9 mouse cellular contexts compared by ENCODE assay signal in the genomic region with DNA sequence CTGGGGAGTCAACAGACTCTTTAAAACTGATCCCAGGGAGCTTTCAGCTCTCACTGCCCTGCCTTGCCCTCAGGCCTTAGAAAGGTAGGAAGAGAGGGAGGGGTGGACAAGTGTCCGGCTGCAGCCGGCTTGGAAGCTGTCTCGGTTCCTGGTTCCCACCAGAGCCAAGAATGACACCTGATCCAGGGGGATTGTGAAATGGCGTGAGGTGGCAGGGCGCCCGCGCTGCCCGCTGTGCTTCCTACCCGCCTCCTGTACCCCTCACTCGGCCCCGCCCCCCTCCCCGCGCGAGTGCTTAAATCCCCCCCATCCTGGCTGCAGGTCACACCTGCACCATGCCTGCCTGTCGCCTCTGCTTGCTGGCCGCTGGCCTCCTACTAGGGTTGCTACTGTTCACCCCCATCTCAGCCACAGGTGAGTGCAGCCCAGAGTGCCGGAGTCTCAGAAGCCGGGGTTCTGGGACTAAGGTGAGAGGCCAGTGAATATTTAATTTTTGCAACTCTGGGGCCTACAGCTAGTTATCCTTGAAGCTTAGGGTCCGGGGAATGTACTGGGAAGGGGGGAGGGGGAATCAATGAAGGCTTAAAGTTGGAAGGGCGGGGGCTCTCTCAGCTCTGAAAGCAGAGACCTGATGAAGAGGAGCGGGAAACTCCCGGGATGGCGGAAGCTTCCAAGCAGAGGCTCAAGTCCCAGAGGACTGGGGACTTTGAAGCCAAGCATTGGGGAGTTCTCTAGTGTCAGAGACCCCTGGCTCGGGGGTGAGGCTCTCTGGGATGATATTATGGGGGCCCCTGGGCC. TPM values are rescaled to one million over a fixed set of nuclear protein-coding genes. Genes with fewer than 3 reads are reported as not detected.
A peak's percentile ranks its signal among the peaks of the same experiment; 100 is the strongest.
DNase-seq lines count a peak whose midpoint lies in the region; ATAC-seq and TF ChIP-seq lines count a peak whose summit lies in the region.
"Had no signal": no experiment of that assay in that cellular context is flagged by ENCODE, and none has a peak within 500 bp of the region (broad histone marks: within the 10 kb centered on the region; RNA-seq: fewer than 3 reads in every experiment).

A gene (plus strand): TSS at position 23 of the 798 bp plus-strand sequence.

- WGBS in forebrain, embryonic 12.5 days, result 2% methylated on average over 24 of the region's 24 CpGs
- WGBS in kidney, embryonic 16.5 days, result 2% methylated on average over 23 of the region's 24 CpGs

- H3K4me1 ChIP-seq in forebrain, embryonic 12.5 days, result peaks cover 21% of the 10 kb centered on the region
- H3K4me1 ChIP-seq in kidney, embryonic 16.5 days (ENCODE audit: insufficient read depth, low read length), result peaks cover 19% of the 10 kb centered on the region

- ATAC-seq in forebrain, embryonic 12.5 days (ENCODE audit: low FRiP score), result peak; percentile 53; the same call in 1 of the 2 replicates
- ATAC-seq in kidney, embryonic 16.5 days (ENCODE audit: low FRiP score, low TSS enrichment), result peak; percentile 55
- ATAC-seq in monocyte, adult 5-6 weeks (replicated peaks; ENCODE audit: insufficient number of reproducible peaks, low FRiP score, low TSS enrichment, poor library complexity, severe bottlenecking), result no peak

- peak within 1 kb of the TSS; percentile 36 for H3K4me3 ChIP-seq in left cerebral cortex, adult 2 months
- peak within 1 kb of the TSS; percentile 44 for H3K4me3 ChIP-seq in forebrain, embryonic 12.5 days (replicated peaks)
- H3K4me3 ChIP-seq in kidney, embryonic 16.5 days (ENCODE audit: low read length), result peak within 1 kb of the TSS; percentile 57
- H3K4me3 ChIP-seq: myocyte had no signal

- H3K27me3 ChIP-seq in forebrain, embryonic 12.5 days, result peaks cover 16% of the 10 kb centered on the region; the same call in 1 of the 2 replicates
- H3K27me3 ChIP-seq in kidney, embryonic 16.5 days (ENCODE audit: insufficient read depth, low read length), result 0 out of 2 replicates have a peak, but pooled peaks cover 6% of the 10 kb centered on the region

- intact Hi-C loops in left cerebral cortex, adult 2 months (cut with DNase I), result loop anchor here (2.0 to 5.0 kb wide), 2 partner anchors 92 to 145 kb away; no protein-coding TSS in a partner anchor
- intact Hi-C loops in left cerebral cortex, postnatal 36 days (cut with DNase I), result loop anchor here (5.0 kb wide), 1 partner anchor 145 kb away; no protein-coding TSS in a partner anchor

- peak within 1 kb of the TSS; percentile 65 for H3K9ac ChIP-seq in forebrain, embryonic 12.5 days
- H3K9ac ChIP-seq in kidney, embryonic 16.5 days (replicated peaks; ENCODE audit: low read length), result peak within 1 kb of the TSS; percentile 80

- H3K4me2 ChIP-seq in forebrain, embryonic 12.5 days, result peak within 1 kb of the TSS; percentile 91
- peak within 1 kb of the TSS; percentile 85 for H3K4me2 ChIP-seq in kidney, embryonic 16.5 days (replicated peaks; ENCODE audit: low read depth, low read length)

- no peak for TF ChIP-seq CTCF in left cerebral cortex, adult 2 months (IDR thresholded peaks at IDR 0.05)

- no peak for DNase-seq in left cerebral cortex, adult 2 months (ENCODE audit: extremely low spot score in 1 of 2, low spot score in 2 of 2)
- no peak for DNase-seq in left cerebral cortex, adult 9 months (ENCODE audit: low spot score in 2 of 2)
- DNase-seq in lung, postnatal 36 days, result peak; percentile 87
- no peak for DNase-seq in left cerebral cortex, postnatal 36 days (ENCODE audit: low spot score in 2 of 2)
- DNase-seq in adrenal gland, adult 8-10 months, result no peak

- no peaks in the 10 kb centered on the region for H3K9me3 ChIP-seq in forebrain, embryonic 12.5 days
- H3K9me3 ChIP-seq in kidney, embryonic 16.5 days (ENCODE audit: low read length), result peaks cover 6% of the 10 kb centered on the region; the same call in 1 of the 2 replicates

- H3K27ac ChIP-seq in left cerebral cortex, adult 2 months, result no peak within 1 kb of the TSS
- no peak within 1 kb of the TSS for H3K27ac ChIP-seq in forebrain, embryonic 12.5 days
- H3K27ac ChIP-seq in kidney, embryonic 16.5 days (ENCODE audit: low read length), result peak within 1 kb of the TSS; percentile 83

- no peaks in the 10 kb centered on the region; the same call in 1 of the 2 replicates for H3K36me3 ChIP-seq in forebrain, embryonic 12.5 days (replicated peaks)
- H3K36me3 ChIP-seq in kidney, embryonic 16.5 days (ENCODE audit: insufficient read depth, low read length), result peaks cover 17% of the 10 kb centered on the region

RNA-seq across cellular contexts. Expression of the gene that starts here (rescaled TPM):
- total RNA-seq in left cerebral cortex, adult 2 months (2021), result 1 to 10 TPM in 1 of 2 experiments, under 1 TPM in 1; 0.70 to 1.3 TPM
- polyA plus RNA-seq in forebrain, embryonic 12.5 days (2016; fragmentation: Nextera tagmentation; extraction: Ambion mirVana), result 29.9 and 34.5 TPM in 2 replicates
- polyA plus RNA-seq in kidney, embryonic 16.5 days (2015; fragmentation: Nextera tagmentation; extraction: Ambion mirVana), result 399 and 441 TPM in 2 replicates
- total RNA-seq in monocyte, adult 5-6 weeks (2017), result 1.4 TPM in 1 of 3 replicates, not detected in the others
- total RNA-seq in left cerebral cortex, postnatal 36 days (2021), result not detected
- total RNA-seq in adrenal gland, adult 8-10 months (2022), result not detected
- polyA plus RNA-seq: myocyte had no signal

Comparison
In these comparisons a context has a peak if more than half of its experiments do, and no peak if none do; other contexts are left out.
1. RNA of the gene that starts here (polyA plus RNA-seq): 399 to 441 TPM in kidney, embryonic 16.5 days; 29.9 to 34.5 TPM in forebrain, embryonic 12.5 days; every median in the first group is over 10 times any median in the second.
2. Peak in every context shown above with its lines, with median percentiles within 50 percentile points of each other: H3K4me3 ChIP-seq.